Mouse (Mus musculus): ENCODE measurements around the gene Wwtr1. TPM values are rescaled to one million over a fixed set of nuclear protein-coding genes. Genes with fewer than 3 reads are reported as not detected.

The Wwtr1 gene
- total RNA-seq (2022) = 10 to 100 TPM; 34.4 to 44.0 (median 37.2) TPM

GRCm38 (mm10) chr3:57575660-57576055 is at the start of gene Wwtr1:
Wwtr1 (minus strand) TSS chr3:57575910.
- peak; percentile 94 for DNase-seq

- DNase-seq = no peak
Observed at GRCm38 (mm10) chr3:57619718-57620117, 44.0 kb upstream of the Wwtr1 start.

- no peak for DNase-seq
Observed at GRCm38 (mm10) chr3:57615652-57616051, 39.9 kb upstream of the Wwtr1 start.

GRCm38 (mm10) chr3:57612430-57612997 is 36.8 kb upstream of the Wwtr1 start:
- no peak for DNase-seq

GRCm38 (mm10) chr3:57611776-57612175 is 36.1 kb upstream of the Wwtr1 start:
- no peak for DNase-seq

- DNase-seq = no peak
Observed at GRCm38 (mm10) chr3:57604618-57605015, 28.9 kb upstream of the Wwtr1 start.

- no peak for DNase-seq
Observed at GRCm38 (mm10) chr3:57603891-57604617, 28.3 kb upstream of the Wwtr1 start.

GRCm38 (mm10) chr3:57602610-57603009 is 26.9 kb upstream of the Wwtr1 start:
- no peak for DNase-seq

- no peak for DNase-seq
Observed at GRCm38 (mm10) chr3:57596566-57596965, 20.9 kb upstream of the Wwtr1 start.

- no peak for DNase-seq
Observed at GRCm38 (mm10) chr3:57595506-57595905, 19.8 kb upstream of the Wwtr1 start.

- no peak for DNase-seq
Observed at GRCm38 (mm10) chr3:57585967-57586366, 10.3 kb upstream of the Wwtr1 start.

GRCm38 (mm10) chr3:57583533-57583932 is 7.8 kb upstream of the Wwtr1 start:
- DNase-seq = no peak

GRCm38 (mm10) chr3:57580426-57581195 is 4.9 kb upstream of the Wwtr1 start:
- no peak for DNase-seq

GRCm38 (mm10) chr3:57576056-57576824 is 530 bp upstream of the Wwtr1 start:
- DNase-seq = peak; percentile 37

- DNase-seq = peak; percentile 45
Observed at GRCm38 (mm10) chr3:57574885-57575659, 638 bp downstream of the Wwtr1 start.

GRCm38 (mm10) chr3:57573898-57574570 is 1.7 kb downstream of the Wwtr1 start:
- no peak for DNase-seq

GRCm38 (mm10) chr3:57572331-57572975 is 3.3 kb downstream of the Wwtr1 start:
- no peak for DNase-seq

GRCm38 (mm10) chr3:57566655-57567054 is 9.1 kb downstream of the Wwtr1 start:
- DNase-seq = no peak

- no peak for DNase-seq
Observed at GRCm38 (mm10) chr3:57563627-57564026, 12.1 kb downstream of the Wwtr1 start.

GRCm38 (mm10) chr3:57562996-57563506 is 12.7 kb downstream of the Wwtr1 start:
- DNase-seq = no peak

GRCm38 (mm10) chr3:57558761-57559160 is 16.9 kb downstream of the Wwtr1 start:
- DNase-seq = no peak
